Mouse (Mus musculus) embryonic fibroblast, embryonic 13.5 days (primary cell): ENCODE measurements around the gene Barhl1. TPM values are rescaled to one million over a fixed set of nuclear protein-coding genes. Genes with fewer than 3 reads are reported as not detected.

ENCODE experiments used
- H3K27ac ChIP-seq: 2 replicates; pipeline ENCODE4 v1.5.1; 2012; ENCODE audit warnings: low read length, control low read depth, inconsistent platforms; ENCODE audit not compliant: insufficient read depth
- H3K4me1 ChIP-seq: 2 replicates; pipeline ENCODE4 v1.6.1; 2011; ENCODE audit warnings: low read length; ENCODE audit not compliant: control insufficient read depth, insufficient read depth
- H3K4me3 ChIP-seq: 2 replicates; pipeline ENCODE4 v1.5.1; 2011; ENCODE audit warnings: mild to moderate bottlenecking, control low read depth, low read length; ENCODE audit not compliant: insufficient read depth
- CTCF ChIP-seq: IDR thresholded peaks from 2 replicates; pipeline ENCODE4 v1.5.1; 2011; ENCODE audit warnings: mild to moderate bottlenecking, control low read depth, low read length, moderate library complexity, borderline replicate concordance; ENCODE audit not compliant: insufficient read depth
- POLR2A ChIP-seq: IDR thresholded peaks from 2 replicates; pipeline ENCODE4 v1.6.1; 2011; ENCODE audit warnings: low read depth, mild to moderate bottlenecking, control low read depth, low read length, moderate library complexity
- polyA plus RNA-seq: library from polyadenylated mRNA; stranded (reverse); fragments of >200 nt; gene quantifications from 2 replicates; pipeline ENCODE4 v1.2.4, GENCODE M21; 2011; ENCODE audit warnings: low read depth; ENCODE audit not compliant: missing spikeins, insufficient read length

Barhl1 gene
- polyA plus RNA-seq, 1 experiment: not detected

DNA sequence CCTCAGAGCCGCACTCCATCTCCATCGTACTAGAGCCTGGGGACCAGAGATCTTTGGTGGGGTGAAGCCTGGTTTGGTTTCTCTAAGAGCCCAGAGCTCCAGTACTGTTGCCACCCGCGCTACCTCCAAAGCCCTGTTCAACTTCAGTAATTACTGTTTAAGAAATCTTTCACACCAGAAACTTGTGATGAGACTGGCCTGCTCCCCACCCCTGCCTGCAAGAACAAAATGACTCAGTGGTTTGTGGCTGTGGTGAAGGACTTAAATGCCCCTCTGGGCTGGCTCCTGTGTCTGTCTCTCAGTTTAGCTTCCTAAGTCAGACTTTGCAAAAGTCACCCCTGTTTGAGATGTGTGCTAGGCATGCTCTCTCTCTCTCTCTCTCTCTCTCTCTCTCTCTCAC, 3.5 kb downstream of the Barhl1 start:
- H3K27ac ChIP-seq: no peak overlapping the region
- H3K4me1 ChIP-seq: no peaks in the 10 kb centered on the region
- no peak overlapping the region for H3K4me3 ChIP-seq
- TF ChIP-seq POLR2A (no peak), CTCF (no peak)

DNA sequence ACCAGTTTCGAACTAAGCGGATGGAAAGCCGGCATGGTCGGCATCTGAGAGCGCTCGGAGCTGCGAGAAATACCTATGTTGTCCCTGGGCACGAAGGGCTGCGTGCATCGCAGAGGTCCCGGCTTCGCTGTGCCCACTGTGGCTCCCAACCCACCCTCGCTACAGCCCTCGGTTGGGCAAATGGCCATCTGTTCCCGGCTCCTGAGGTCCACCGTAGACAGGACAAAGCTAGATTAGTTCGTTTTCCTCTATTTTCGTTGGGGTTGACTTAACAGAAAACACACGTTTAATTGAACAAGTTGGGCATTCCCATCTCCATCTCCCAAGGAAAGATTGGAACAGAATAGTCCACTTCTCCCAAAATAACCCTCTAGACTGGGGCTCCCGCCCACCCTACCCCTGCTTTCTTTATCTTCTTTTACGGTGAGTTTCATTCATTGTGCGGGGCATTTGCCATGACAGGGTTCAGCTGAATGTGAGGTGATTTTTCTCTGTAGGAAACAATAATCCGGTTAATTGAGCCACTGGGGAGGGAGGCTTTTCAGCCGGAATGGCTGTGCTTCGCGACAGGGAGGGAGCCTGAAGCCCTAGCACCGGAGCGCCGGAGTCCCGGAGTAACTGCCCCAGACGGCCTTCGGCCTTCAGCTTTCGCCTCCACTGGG, 4.3 kb downstream of the Barhl1 start:
- TF ChIP-seq POLR2A: no peak
- Histone ChIP-seq H3K27ac (no peak overlapping the region), H3K4me3 (no peak overlapping the region), H3K4me1 (no peaks in the 10 kb centered on the region)

DNA sequence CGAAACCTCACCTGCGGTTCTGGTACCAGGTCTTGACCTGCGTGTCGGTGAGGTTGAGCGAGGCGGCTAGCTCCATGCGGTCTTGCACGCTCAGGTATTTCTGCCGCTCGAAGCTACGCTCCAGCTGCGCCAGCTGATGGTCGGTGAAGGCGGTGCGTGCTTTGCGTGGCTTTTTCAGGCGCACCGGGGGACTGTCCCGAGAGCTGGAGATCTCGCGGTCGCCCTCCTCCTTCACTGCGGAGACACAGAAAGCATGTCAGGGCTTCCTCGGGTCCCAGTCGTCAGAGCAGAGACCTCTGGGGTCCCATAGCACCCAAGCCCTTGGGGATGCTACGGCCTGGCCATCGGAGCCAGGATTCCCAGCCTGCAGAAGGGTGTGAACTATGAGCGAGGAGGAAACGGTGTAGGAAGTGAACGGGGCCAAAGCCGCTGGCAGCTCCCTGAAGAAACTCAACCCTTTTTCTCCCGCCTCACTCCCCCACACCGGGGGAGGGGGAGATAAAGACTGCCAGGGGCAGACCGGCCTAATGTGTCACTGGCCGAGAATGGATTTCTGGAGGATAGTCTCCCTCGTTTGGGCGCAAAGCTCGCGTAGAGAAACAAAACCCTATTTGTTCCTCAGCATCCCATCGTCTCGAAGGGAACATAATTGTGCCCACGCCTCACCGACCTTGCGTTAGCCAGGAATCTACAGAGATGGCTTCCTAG, 5.0 kb downstream of the Barhl1 start:
- Histone ChIP-seq H3K27ac (no peak overlapping the region), H3K4me1 (no peaks in the 10 kb centered on the region), H3K4me3 (no peak overlapping the region)
- no peak for TF ChIP-seq CTCF
- TF ChIP-seq POLR2A: no peak

DNA sequence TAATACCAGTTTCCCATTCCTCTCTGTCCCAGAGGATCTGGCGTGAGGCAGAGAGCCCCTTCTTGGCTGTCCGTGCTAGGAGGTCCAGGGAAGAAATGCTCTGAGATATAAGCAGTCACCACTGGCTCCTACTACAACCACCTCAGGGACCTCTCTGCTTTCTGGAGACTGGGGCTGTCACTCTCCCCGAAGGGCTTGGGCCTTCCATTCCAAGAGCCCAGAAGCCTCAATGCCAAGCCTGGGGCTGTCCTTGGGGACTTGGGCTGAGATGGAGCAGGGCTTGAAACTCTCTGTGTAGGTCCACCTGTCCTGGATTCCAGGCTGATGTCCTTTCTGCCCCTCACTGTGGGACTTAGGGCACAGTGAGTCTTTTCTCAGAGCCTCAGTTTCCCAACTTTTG, 5.6 kb downstream of the Barhl1 start:
- no peak overlapping the region for H3K27ac ChIP-seq
- H3K4me1 ChIP-seq: no peaks in the 10 kb centered on the region
- no peak overlapping the region for H3K4me3 ChIP-seq
- no peak for TF ChIP-seq POLR2A
- no peak for TF ChIP-seq CTCF

GRCm38 (mm10) chr2:28909818-28910710, 6.4 kb downstream of the Barhl1 start:
- no peak overlapping the region for H3K27ac ChIP-seq
- H3K4me3 ChIP-seq: no peak overlapping the region
- H3K4me1 ChIP-seq: no peaks in the 10 kb centered on the region
- TF ChIP-seq CTCF (no peak), POLR2A (no peak)

- H3K4me3 ChIP-seq: no peak overlapping the region
- H3K27ac ChIP-seq: no peak overlapping the region
- no peaks in the 10 kb centered on the region for H3K4me1 ChIP-seq
- no peak for TF ChIP-seq POLR2A
- no peak for TF ChIP-seq CTCF
Measured at GRCm38 (mm10) chr2:28909186-28909817, 7.2 kb downstream of the Barhl1 start.

DNA sequence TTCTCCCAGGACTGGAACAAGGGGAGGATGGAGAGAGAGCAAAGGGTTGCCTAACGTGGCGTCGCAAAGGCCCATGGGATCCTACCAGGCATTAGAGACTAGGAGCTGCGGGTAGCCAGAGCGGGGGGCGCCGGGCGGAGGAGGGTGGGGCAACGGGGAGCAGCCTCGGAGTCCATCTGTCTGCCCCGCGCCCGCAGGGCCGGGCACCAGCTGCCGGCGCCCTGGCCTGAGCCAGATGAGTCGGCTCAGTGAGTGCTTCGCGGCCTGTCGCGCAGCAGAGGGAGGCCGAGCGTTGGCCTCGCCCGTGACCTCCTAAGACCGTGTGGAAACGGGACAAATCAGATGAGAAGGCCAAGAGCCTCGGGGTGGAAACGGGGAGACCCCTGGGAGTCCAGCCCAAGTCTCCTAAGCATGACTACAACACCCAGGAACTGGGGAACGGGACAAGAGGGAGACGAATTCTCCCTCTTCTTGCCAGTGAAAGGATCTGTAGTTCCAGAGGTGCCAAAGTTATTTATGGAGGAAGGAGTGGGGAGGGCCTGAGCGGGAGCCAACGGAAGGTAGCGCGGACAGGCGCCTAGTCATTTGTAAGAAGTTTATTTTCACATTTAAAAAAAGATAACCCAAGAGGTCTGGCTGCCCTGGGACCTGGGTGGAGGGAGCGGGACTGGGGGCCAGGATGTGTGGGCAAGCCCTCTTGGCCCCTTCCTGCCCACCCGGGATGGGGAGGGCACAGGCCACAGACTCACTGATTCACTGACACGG, 7.9 kb downstream of the Barhl1 start:
- Histone ChIP-seq H3K27ac (no peak overlapping the region), H3K4me1 (no peaks in the 10 kb centered on the region), H3K4me3 (no peak overlapping the region)
- TF ChIP-seq POLR2A (no peak), CTCF (no peak)

DNA sequence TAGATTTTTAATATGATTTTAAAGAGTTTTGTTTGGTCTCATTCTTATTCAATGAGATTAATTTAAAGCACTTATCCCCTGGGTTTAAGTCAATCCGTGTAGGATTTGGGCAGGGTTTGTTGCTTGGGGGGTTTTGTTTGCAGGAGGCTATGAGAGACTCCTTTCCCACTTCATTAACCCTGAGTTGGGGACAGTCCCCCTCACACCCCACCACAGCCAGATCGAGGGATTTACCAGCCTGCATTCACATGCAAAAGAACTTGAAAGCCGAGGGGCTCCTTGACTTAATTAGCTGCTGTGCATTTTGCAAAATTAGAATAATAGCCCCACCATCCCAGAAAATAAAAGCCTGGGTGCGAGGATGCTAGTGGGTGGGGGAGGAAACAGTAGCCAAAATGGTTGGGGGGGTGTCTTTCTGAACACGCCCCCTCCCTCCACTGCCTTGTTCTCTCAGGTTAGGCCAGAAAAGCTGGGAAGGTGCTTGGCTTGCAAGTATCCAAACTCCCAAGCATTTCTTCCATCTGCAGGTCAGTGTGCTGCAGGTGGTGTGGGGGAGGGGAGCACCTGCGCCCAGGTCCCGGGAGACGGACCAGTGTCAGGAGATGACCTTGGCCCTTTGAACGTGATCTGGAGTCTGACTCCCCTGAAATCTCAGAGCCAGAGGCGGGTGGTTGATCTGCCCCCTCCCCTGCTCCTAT, 8.6 kb downstream of the Barhl1 start:
- H3K4me1 ChIP-seq: no peaks in the 10 kb centered on the region
- TF ChIP-seq CTCF (no peak), POLR2A (no peak)
- no peak overlapping the region for H3K4me3 ChIP-seq
- no peak overlapping the region for H3K27ac ChIP-seq
